Mouse (Mus musculus): ENCODE results near the gene Kcnn1. TPM values are rescaled to one million over a fixed set of nuclear protein-coding genes. Genes with fewer than 3 reads are reported as not detected.

The Kcnn1 gene
- not detected for total RNA-seq (2023)

GRCm38 (mm10) chr8:70862824-70863641 is at the start of gene Kcnn1:
Kcnn1 (minus strand) TSS chr8:70863258.

GRCm38 (mm10) chr8:70905831-70906736 is 43.0 kb upstream of the Kcnn1 start, which contains the start of gene Map1s:
Map1s (plus strand) TSS chr8:70905932.

GRCm38 (mm10) chr8:70897021-70897680 is 34.1 kb upstream of the Kcnn1 start, which contains the start of gene Rpl18a:
Rpl18a (minus strand) TSS chr8:70897412.

GRCm38 (mm10) chr8:70892022-70892895 is 29.2 kb upstream of the Kcnn1 start, which contains the start of gene Slc5a5:
Slc5a5 (minus strand) TSS chr8:70892757.

GRCm38 (mm10) chr8:70873364-70873985 is 10.4 kb upstream of the Kcnn1 start, which contains the start of gene Ccdc124:
Ccdc124 (minus strand) TSS chr8:70873935.

GRCm38 (mm10) chr8:70839408-70840351 is 23.4 kb downstream of the Kcnn1 start, which contains the start of gene Arrdc2:
Arrdc2 (minus strand) TSS chr8:70839720.

GRCm38 (mm10) chr8:70808239-70808638 is 54.8 kb downstream of the Kcnn1 start, which contains the start of gene Il12rb1:
Il12rb1 (plus strand) TSS chr8:70808449.

GRCm38 (mm10) chr8:70804481-70805206 is 58.4 kb downstream of the Kcnn1 start, which contains the start of gene Mast3:
Mast3 (minus strand) TSS chr8:70805054.

Other genes starting within 250 kb of the Kcnn1 start
- 1.6 TPM for gene Lrrc25, start 247.1 kb downstream of the Kcnn1 start, total RNA-seq (2023)
- gene Gdf15, start 230.8 kb downstream of the Kcnn1 start, total RNA-seq (2023), result 1.6 TPM
- gene Pgpep1, start 202.9 kb downstream of the Kcnn1 start, total RNA-seq (2023), result 2.8 TPM
- 101 TPM for gene Lsm4, start 190.0 kb downstream of the Kcnn1 start, total RNA-seq (2023)
- 1,623 TPM for gene Jund, start 164.3 kb downstream of the Kcnn1 start, total RNA-seq (2023)
- gene Iqcn, start 159.8 kb downstream of the Kcnn1 start, total RNA-seq (2023), result 4.4 TPM
- not detected for gene Gm3336, start 144.7 kb downstream of the Kcnn1 start, total RNA-seq (2023)
- 0.59 TPM for gene Pde4c, start 139.5 kb downstream of the Kcnn1 start, total RNA-seq (2023)
- 6.0 TPM for gene Rab3a, start 108.6 kb downstream of the Kcnn1 start, total RNA-seq (2023)
- gene Mpv17l2, start 102.3 kb downstream of the Kcnn1 start, total RNA-seq (2023), result 22.7 TPM
- gene Pik3r2, start 86.5 kb downstream of the Kcnn1 start, total RNA-seq (2023), result 12.5 TPM
- gene Mast3, start 58.2 kb downstream of the Kcnn1 start, total RNA-seq (2023), result 143 TPM
- 1.3 TPM for gene Il12rb1, start 54.8 kb downstream of the Kcnn1 start, total RNA-seq (2023)
- 30.0 TPM for gene Arrdc2, start 23.5 kb downstream of the Kcnn1 start, total RNA-seq (2023)
- 29.7 TPM for gene Ccdc124, start 10.7 kb upstream of the Kcnn1 start, total RNA-seq (2023)
- not detected for gene Slc5a5, start 29.5 kb upstream of the Kcnn1 start, total RNA-seq (2023)
- 4,779 TPM for gene Rpl18a, start 34.2 kb upstream of the Kcnn1 start, total RNA-seq (2023)
- gene Map1s, start 42.7 kb upstream of the Kcnn1 start, total RNA-seq (2023), result 64.3 TPM